Mouse (Mus musculus) stomach, adult 2 months (tissue): ENCODE measurements around the gene Rxrb. TPM values are rescaled to one million over a fixed set of nuclear protein-coding genes. Genes with fewer than 3 reads are reported as not detected.

Experiments used
- polyA plus RNA-seq: library from polyadenylated mRNA; depleted of rRNA; stranded (reverse); fragments of >200 nt; gene quantifications from 2 replicates; pipeline ENCODE4 v1.2.3, GENCODE M21; 2012; rRNA removed

Rxrb gene
- polyA plus RNA-seq = 41.3 and 55.6 TPM in 2 replicates

GRCm38 (mm10) chr17:34031465-34032173 lies at the start of gene Rxrb, which contains the start of gene Slc39a7:
TSS of gene Rxrb (plus strand) at chr17:34031812.
TSS of gene Slc39a7 (minus strand) at chr17:34031682.

GRCm38 (mm10) chr17:34000150-34000537 lies 31.5 kb upstream of the Rxrb start, which contains the start of gene H2-K1:
TSS of gene H2-K1 (minus strand) at chr17:34000347.

DNA sequence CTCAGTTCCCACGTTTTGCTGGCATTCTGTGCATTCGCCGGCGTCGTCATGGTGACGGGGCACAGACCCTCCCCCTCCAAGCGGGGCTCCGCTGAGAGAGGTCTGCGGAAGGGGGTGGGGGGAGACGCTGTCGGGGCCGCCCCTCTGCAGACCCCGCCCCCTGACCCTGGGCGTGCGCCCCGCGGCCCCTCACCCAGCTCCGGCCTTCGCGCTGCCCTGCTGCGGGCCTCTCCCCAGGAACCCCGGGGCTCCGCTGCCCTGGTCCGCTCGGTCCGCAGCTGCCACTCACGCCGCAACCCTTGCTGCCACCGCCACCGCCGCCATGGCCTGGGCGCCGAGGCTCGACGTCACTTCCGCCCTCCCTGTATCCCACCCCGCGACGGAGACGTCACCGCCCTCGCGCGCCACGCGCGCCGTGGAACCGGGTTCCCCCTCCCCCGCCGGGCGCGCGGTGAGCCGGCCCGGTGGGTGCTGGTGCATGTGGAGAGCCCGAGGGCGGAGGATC lies 7.2 kb upstream of the Rxrb start, which contains the start of gene Ring1:
TSS of gene Ring1 (minus strand) at position 364 of the 505 bp plus-strand sequence.

GRCm38 (mm10) chr17:34027656-34028223 lies 3.9 kb upstream of the Rxrb start, which contains the start of gene H2-Ke6:
TSS of gene H2-Ke6 (minus strand) at chr17:34028060.

GRCm38 (mm10) chr17:34038878-34039561 lies 7.4 kb downstream of the Rxrb start, which contains the start of gene Col11a2:
TSS of gene Col11a2 (plus strand) at chr17:34039437.

Other genes with a start within 250 kb of the Rxrb start
- 9.7 and 11.8 TPM in 2 replicates for gene Angptl4, start 250.0 kb upstream of the Rxrb start, polyA plus RNA-seq
- gene Kank3, start 221.3 kb upstream of the Rxrb start, polyA plus RNA-seq = 19.7 and 19.8 TPM in 2 replicates
- 241 and 248 TPM in 2 replicates for gene Rps28, start 207.2 kb upstream of the Rxrb start, polyA plus RNA-seq
- gene Ndufa7, start 207.2 kb upstream of the Rxrb start, polyA plus RNA-seq = 233 and 376 TPM in 2 replicates
- 13.4 and 44.6 TPM in 2 replicates for gene Cd320, start 188.7 kb upstream of the Rxrb start, polyA plus RNA-seq
- gene Gm7029, start 158.0 kb upstream of the Rxrb start, polyA plus RNA-seq = not detected in 2 replicates
- 2.8 and 3.9 TPM in 2 replicates for gene Kifc1, start 141.2 kb upstream of the Rxrb start, polyA plus RNA-seq
- 0.18 and 0.26 TPM in 2 replicates for gene Platr17, start 126.7 kb upstream of the Rxrb start, polyA plus RNA-seq
- gene Daxx, start 122.4 kb upstream of the Rxrb start, polyA plus RNA-seq = 25.6 and 26.2 TPM in 2 replicates
- 92.0 and 99.2 TPM in 2 replicates for gene Tapbp, start 115.9 kb upstream of the Rxrb start, polyA plus RNA-seq
- 45.0 and 64.9 TPM in 2 replicates for gene Zbtb22, start 115.9 kb upstream of the Rxrb start, polyA plus RNA-seq
- gene Rgl2, start 102.3 kb upstream of the Rxrb start, polyA plus RNA-seq = 89.5 and 105 TPM in 2 replicates
- gene Pfdn6, start 91.5 kb upstream of the Rxrb start, polyA plus RNA-seq = 5.2 and 6.8 TPM in 2 replicates
- 8.8 and 11.1 TPM in 2 replicates for gene Wdr46, start 91.2 kb upstream of the Rxrb start, polyA plus RNA-seq
- gene B3galt4, start 80.3 kb upstream of the Rxrb start, polyA plus RNA-seq = 16.9 and 20.2 TPM in 2 replicates
- 30.6 and 32.9 TPM in 2 replicates for gene Vps52, start 76.0 kb upstream of the Rxrb start, polyA plus RNA-seq
- 111 and 142 TPM in 2 replicates for gene Rps18, start 75.8 kb upstream of the Rxrb start, polyA plus RNA-seq
- gene H2-K1, start 31.5 kb upstream of the Rxrb start, polyA plus RNA-seq = 1,329 and 1,533 TPM in 2 replicates
- 16.2 and 20.2 TPM in 2 replicates for gene Ring1, start 7.1 kb upstream of the Rxrb start, polyA plus RNA-seq
- gene H2-Ke6, start 3.8 kb upstream of the Rxrb start, polyA plus RNA-seq = 42.2 and 91.2 TPM in 2 replicates
- gene Slc39a7, start 130 bp upstream of the Rxrb start, polyA plus RNA-seq = 101 and 145 TPM in 2 replicates
- 1.1 and 2.3 TPM in 2 replicates for gene Col11a2, start 7.6 kb downstream of the Rxrb start, polyA plus RNA-seq
- 0.70 and 4.2 TPM in 2 replicates for gene H2-Oa, start 60.5 kb downstream of the Rxrb start, polyA plus RNA-seq
- 11.1 and 18.4 TPM in 2 replicates for gene H2-DMa, start 87.7 kb downstream of the Rxrb start, polyA plus RNA-seq
- gene Brd2, start 90.8 kb downstream of the Rxrb start, polyA plus RNA-seq = 49.0 and 51.3 TPM in 2 replicates
- gene H2-DMb2, start 111.5 kb downstream of the Rxrb start, polyA plus RNA-seq = 1.7 and 3.5 TPM in 2 replicates
- gene H2-DMb1, start 121.3 kb downstream of the Rxrb start, polyA plus RNA-seq = 15.8 and 34.6 TPM in 2 replicates
- gene Tap1, start 155.7 kb downstream of the Rxrb start, polyA plus RNA-seq = 9.8 and 12.1 TPM in 2 replicates
- 13.9 and 19.6 TPM in 2 replicates for gene Psmb9, start 156.0 kb downstream of the Rxrb start, polyA plus RNA-seq
- gene Psmb8, start 165.9 kb downstream of the Rxrb start, polyA plus RNA-seq = 12.2 and 14.1 TPM in 2 replicates
- 13.4 and 13.7 TPM in 2 replicates for gene Tap2, start 171.7 kb downstream of the Rxrb start, polyA plus RNA-seq
- 0.40 and 0.88 TPM in 2 replicates for gene H2-Ob, start 207.1 kb downstream of the Rxrb start, polyA plus RNA-seq
- gene H2-Ab1, start 225.9 kb downstream of the Rxrb start, polyA plus RNA-seq = 153 and 391 TPM in 2 replicates